Mouse (Mus musculus) liver, embryonic 14.5 days (tissue): ENCODE data around the gene Plin4. TPM values are rescaled to one million over a fixed set of nuclear protein-coding genes. Genes with fewer than 3 reads are reported as not detected.

Experiments
- ATAC-seq: fragments of 200-750 bp; cut with Nextera tagmentation; 2 replicates; pipeline ENCODE4 v1.8.0; 2017; ENCODE audit warnings: moderate number of reproducible peaks, mild to moderate bottlenecking, moderate library complexity; ENCODE audit not compliant: insufficient read depth
- DNase-seq, 3 experiments: peaks; one replicate each; pipeline ENCODE4 v3.0.0-alpha.2; 2012 to 2013; ENCODE audit warnings: low read depth in 3 of 3, low spot score in 3 of 3
- H3K27ac ChIP-seq: fragments of 300-500 bp; sonication (generic); 2 replicates; pipeline ENCODE4 v1.5.1; 2014; ENCODE audit warnings: moderate library complexity, mild to moderate bottlenecking, control low read depth, inconsistent platforms
- H3K27me3 ChIP-seq: fragments of 300-500 bp; sonication (generic); 2 replicates; pipeline ENCODE4 v1.6.1; 2014; ENCODE audit warnings: mild to moderate bottlenecking, low read length, moderate library complexity; ENCODE audit not compliant: control insufficient read depth, insufficient read depth
- H3K36me3 ChIP-seq: fragments of 300-500 bp; sonication (generic); replicated peaks from 2 replicates; pipeline ENCODE4 v1.6.1; 2014; ENCODE audit warnings: low read depth; ENCODE audit not compliant: control insufficient read depth, insufficient read depth
- H3K4me1 ChIP-seq, 2 experiments: fragments of 200-500 bp in 1 of 2; fragments of 300-500 bp in 1 of 2; sonication (generic) in 1 of 2; replicated peaks; 2 replicates each; pipeline ENCODE4 v1.6.1; 2012 to 2014; ENCODE audit warnings: antibody characterized with exemption in 1 of 2, inconsistent platforms in 1 of 2, low read length in 1 of 2; ENCODE audit not compliant: control insufficient read depth in 2 of 2, insufficient read depth in 2 of 2
- H3K4me2 ChIP-seq: fragments of 300-500 bp; sonication (generic); 2 replicates; pipeline ENCODE4 v1.6.1; 2014; ENCODE audit warnings: low read depth, mild to moderate bottlenecking, control low read depth, moderate library complexity
- H3K4me3 ChIP-seq, 2 experiments: fragments of 200-500 bp in 1 of 2; fragments of 300-500 bp in 1 of 2; sonication (generic) in 1 of 2; 2 replicates each; pipeline ENCODE4 v1.5.1; 2012 to 2014; ENCODE audit warnings: low read depth in 2 of 2, low read length in 2 of 2, mild to moderate bottlenecking in 2 of 2, control low read depth in 1 of 2, inconsistent platforms in 1 of 2, moderate library complexity in 1 of 2; ENCODE audit not compliant: insufficient read depth in 1 of 2
- H3K9ac ChIP-seq: fragments of 300-500 bp; sonication (generic); replicated peaks from 2 replicates; pipeline ENCODE4 v1.6.1; 2014; ENCODE audit warnings: mild to moderate bottlenecking, control low read depth, moderate library complexity
- H3K9me3 ChIP-seq: fragments of 300-500 bp; sonication (generic); 2 replicates; pipeline ENCODE4 v1.6.1; 2016; ENCODE audit warnings: low read length, mixed read lengths; ENCODE audit not compliant: control insufficient read depth
- CTCF ChIP-seq: IDR thresholded peaks from 2 replicates; pipeline ENCODE4 v1.5.1; 2016; ENCODE audit warnings: antibody characterized with exemption, low read depth, control low read depth
- EP300 ChIP-seq: IDR thresholded peaks from 2 replicates; pipeline ENCODE4 v1.6.1; 2016; ENCODE audit warnings: antibody characterized with exemption, low read depth
- WGBS: fragments of 180-500 bp; shearing (Covaris S2); extraction: QIAGEN DNeasy Blood & Tissue Kit; methylation state at CpG from one replicate; pipeline ENCODE4 v1.1.7; 2014; ENCODE audit not compliant: insufficient replicate concordance; 5-methylcytosine and 5-hydroxymethylcytosine counted together
- polyA plus RNA-seq, 2 experiments: library from polyadenylated mRNA; depleted of rRNA in 1 of 2; stranded (reverse) in 1 of 2; unstranded in 1 of 2; fragments of >200 nt; fragmentation: Nextera tagmentation in 1 of 2; extraction: Ambion mirVana in 1 of 2; gene quantifications; 2 replicates each; pipeline versions ENCODE4 v1.2.1 to v1.2.3; 2012 to 2014

Gene Plin4
- polyA plus RNA-seq, 2 experiments: 0.01 to 0.03 TPM

DNA sequence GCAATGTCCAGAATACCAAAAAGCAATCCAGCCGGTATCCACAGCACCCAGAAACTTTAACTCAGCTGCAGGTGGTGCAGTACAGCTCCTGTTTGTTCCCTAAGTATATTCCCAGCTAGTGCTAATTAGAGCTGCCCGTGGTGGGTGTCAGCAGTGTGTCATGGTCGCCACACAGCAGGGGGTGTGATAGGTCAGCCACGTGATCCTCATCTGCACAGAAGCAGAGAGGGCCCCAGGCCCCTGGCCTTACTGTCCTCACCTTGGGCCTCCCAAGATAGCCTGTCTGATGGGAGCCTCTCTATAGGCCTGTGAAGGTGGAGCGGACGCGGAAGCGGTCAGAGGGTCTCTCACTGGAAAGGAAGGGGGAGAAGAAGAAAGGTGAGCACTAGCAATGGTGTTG lies 11.4 kb downstream of the Plin4 start:
- Histone ChIP-seq H3K4me1 (no peaks in the 10 kb centered on the region), H3K9me3 (no peaks in the 10 kb centered on the region), H3K27me3 (no peaks in the 10 kb centered on the region), H3K4me3 (no peak overlapping the region), H3K27ac (no peak overlapping the region), H3K9ac (no peak overlapping the region), H3K4me2 (no peak overlapping the region), H3K36me3 (peaks cover 21% of the 10 kb centered on the region)
- DNase-seq: no peak
- no peak for TF ChIP-seq EP300
- TF ChIP-seq CTCF: no peak
- no peak for ATAC-seq
- 84% methylated on average over 8 of the region's 8 CpGs for WGBS

DNA sequence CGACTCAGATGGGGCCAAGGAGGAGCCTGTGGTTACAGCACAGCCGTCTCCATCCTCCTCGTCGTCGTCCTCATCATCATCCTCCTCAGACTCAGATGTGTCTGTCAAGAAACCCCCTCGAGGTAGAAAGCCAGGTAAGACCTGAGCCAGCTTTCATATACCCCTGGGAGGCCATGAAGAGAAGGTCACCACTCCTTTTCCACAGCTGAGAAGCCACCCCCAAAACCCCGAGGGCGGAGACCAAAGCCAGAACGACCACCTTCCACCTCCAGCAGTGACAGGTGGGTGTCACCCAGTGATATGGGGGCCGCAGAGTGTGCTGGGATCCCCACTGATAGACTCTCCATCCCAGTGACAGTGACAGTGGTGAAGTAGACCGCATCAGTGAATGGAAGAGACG lies 12.7 kb downstream of the Plin4 start:
- H3K9me3 ChIP-seq: no peaks in the 10 kb centered on the region
- no peak overlapping the region for H3K4me2 ChIP-seq
- DNase-seq (no peak), ATAC-seq (no peak)
- no peak for TF ChIP-seq CTCF
- TF ChIP-seq EP300: no peak
- no peak overlapping the region for H3K9ac ChIP-seq
- no peaks in the 10 kb centered on the region for H3K4me1 ChIP-seq
- no peaks in the 10 kb centered on the region for H3K27me3 ChIP-seq
- WGBS: 78% methylated on average over 12 of the region's 12 CpGs
- peaks cover 21% of the 10 kb centered on the region for H3K36me3 ChIP-seq
- no peak overlapping the region for H3K27ac ChIP-seq
- H3K4me3 ChIP-seq: no peak overlapping the region

DNA sequence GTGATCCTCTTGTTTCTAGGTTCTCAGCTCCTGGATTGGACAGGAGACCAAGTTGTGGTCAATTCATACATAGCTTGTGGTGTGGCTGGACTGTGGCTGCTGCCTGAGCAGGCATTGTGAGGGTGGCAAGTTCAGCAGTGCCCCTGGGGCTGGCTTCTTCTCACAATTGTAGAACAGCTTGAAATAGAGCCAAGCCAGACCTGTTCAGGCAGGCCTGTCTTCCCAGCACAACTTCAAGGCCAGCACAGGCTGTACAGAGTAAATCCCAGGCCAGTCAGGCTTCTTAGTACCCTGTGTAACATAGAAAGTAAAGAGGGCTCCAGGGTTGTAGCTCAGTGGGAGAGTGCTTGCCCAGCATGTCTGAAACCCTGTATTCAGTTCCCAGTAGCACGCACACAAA lies 16.8 kb downstream of the Plin4 start:
- WGBS: 84% methylated on average over 1 of the region's 1 CpGs
- TF ChIP-seq CTCF: no peak
- no peak for TF ChIP-seq EP300
- peaks cover 14% of the 10 kb centered on the region for H3K36me3 ChIP-seq
- H3K27ac ChIP-seq: no peak overlapping the region
- no peak overlapping the region for H3K9ac ChIP-seq
- no peaks in the 10 kb centered on the region for H3K4me1 ChIP-seq
- no peak for DNase-seq
- no peak for ATAC-seq
- no peak overlapping the region for H3K4me3 ChIP-seq
- H3K4me2 ChIP-seq: no peak overlapping the region
- H3K9me3 ChIP-seq: no peaks in the 10 kb centered on the region
- H3K27me3 ChIP-seq: no peaks in the 10 kb centered on the region

DNA sequence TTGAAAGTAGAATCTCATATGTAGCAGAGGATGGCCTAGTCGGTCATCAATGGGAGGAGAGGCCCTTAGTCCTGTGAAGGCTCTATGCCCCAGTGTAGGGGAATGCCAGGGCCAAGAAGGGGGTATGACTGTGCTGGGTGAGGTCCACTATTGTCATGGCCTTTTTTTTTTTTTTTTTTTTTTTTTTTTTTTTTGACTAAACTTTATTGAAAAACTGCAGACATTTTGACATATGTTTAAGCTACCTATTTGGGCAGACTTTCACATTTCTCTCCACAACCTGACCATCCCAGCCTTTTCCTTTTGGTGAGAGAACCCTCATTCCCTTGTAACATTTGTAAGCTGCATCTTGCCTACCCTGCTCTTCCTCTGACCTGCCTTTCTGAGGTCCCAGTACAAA lies 17.3 kb downstream of the Plin4 start:
- TF ChIP-seq EP300: no peak
- no peak for TF ChIP-seq CTCF
- 57% methylated on average over 1 of the region's 1 CpGs for WGBS
- Histone ChIP-seq H3K36me3 (peaks cover 11% of the 10 kb centered on the region), H3K4me3 (no peak overlapping the region), H3K9ac (no peak overlapping the region), H3K27me3 (no peaks in the 10 kb centered on the region), H3K9me3 (no peaks in the 10 kb centered on the region), H3K4me2 (no peak overlapping the region), H3K4me1 (no peaks in the 10 kb centered on the region), H3K27ac (no peak overlapping the region)
- ATAC-seq (no peak), DNase-seq (no peak)

DNA sequence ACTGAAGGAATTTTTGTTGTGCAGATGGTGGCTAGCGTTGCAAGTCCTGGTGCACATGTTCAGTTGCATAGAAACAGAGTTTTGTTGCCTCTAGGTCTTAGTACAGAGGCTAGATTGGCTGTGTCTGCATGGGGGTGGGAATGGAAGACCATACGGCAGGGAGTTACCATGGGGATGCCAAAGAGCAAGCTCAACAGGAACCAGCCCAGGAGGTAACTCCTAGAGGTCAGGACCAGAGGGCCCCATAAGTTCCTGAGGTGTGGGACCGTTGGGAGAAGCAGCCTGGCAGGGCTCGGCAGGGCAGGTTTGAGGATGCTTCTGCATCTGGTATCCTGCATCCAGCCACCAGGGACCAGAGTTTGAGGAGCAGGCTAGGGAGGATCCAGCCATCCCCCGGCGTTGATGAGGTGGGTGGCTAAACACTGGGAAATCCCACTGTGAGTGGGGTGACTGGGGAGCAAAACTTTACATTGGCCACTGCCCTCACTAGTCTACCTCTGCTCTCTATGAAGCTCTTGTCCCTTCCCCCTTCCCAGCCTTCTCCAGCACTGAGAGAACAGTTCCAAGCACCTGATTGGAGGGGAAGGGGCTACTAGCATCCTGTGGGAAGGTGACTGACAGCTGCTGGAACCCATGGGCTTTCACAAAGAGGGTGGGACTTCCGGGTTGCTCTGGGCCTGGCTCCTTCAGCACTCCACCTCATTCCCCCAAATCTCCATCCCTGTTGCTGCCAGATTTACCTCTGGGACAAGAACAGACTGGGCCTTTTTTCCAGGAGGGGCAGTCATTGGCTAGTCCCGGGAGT lies 28.6 kb downstream of the Plin4 start:
- H3K36me3 ChIP-seq: peaks cover 14% of the 10 kb centered on the region
- peak overlapping the region; percentile 84 for H3K4me2 ChIP-seq
- H3K4me1 ChIP-seq: peaks cover 12% of the 10 kb centered on the region in 2 experiments
- no peak for TF ChIP-seq EP300
- no peak for TF ChIP-seq CTCF
- ATAC-seq: no peak
- H3K9me3 ChIP-seq: no peaks in the 10 kb centered on the region
- no peak overlapping the region for H3K27ac ChIP-seq
- 24% methylated on average over 8 of the region's 8 CpGs for WGBS
- peak overlapping the region; percentile 82 to 85 for H3K4me3 ChIP-seq
- H3K9ac ChIP-seq: peak overlapping the region; percentile 81
- H3K27me3 ChIP-seq: no peaks in the 10 kb centered on the region
- no peak for DNase-seq
